Mouse (Mus musculus): Measurements from ENCODE around the gene Tead2.

Tead2 gene

GRCm38 (mm10) chr7:45215673-45216441, at the start of gene Tead2:
TSS of gene Tead2 (plus strand) at chr7:45215753.
- peak; percentile 86 for DNase-seq (ENCODE audit: low read depth)

GRCm38 (mm10) chr7:45166950-45167401, 48.6 kb upstream of the Tead2 start:
- no peak for DNase-seq (ENCODE audit: low read depth)

- no peak for DNase-seq (ENCODE audit: low read depth)
These were observed 47.6 kb upstream of the Tead2 start for GRCm38 (mm10) chr7:45167761-45168445.

- DNase-seq (ENCODE audit: low read depth), result no peak
These were observed 46.9 kb upstream of the Tead2 start for GRCm38 (mm10) chr7:45168656-45169055.

- DNase-seq (ENCODE audit: low read depth), result no peak
These were observed 46.1 kb upstream of the Tead2 start for GRCm38 (mm10) chr7:45169495-45169894.

- DNase-seq (ENCODE audit: low read depth), result peak; percentile 35
These were observed 42.6 kb upstream of the Tead2 start for GRCm38 (mm10) chr7:45172974-45173373.

GRCm38 (mm10) chr7:45173772-45174171, 41.8 kb upstream of the Tead2 start:
- DNase-seq (ENCODE audit: low read depth), result peak; percentile 75

GRCm38 (mm10) chr7:45174567-45175280, 40.8 kb upstream of the Tead2 start:
- no peak for DNase-seq (ENCODE audit: low read depth)

- DNase-seq (ENCODE audit: low read depth), result no peak
These were observed 40.2 kb upstream of the Tead2 start for GRCm38 (mm10) chr7:45175398-45175797.

- DNase-seq (ENCODE audit: low read depth), result no peak
These were observed 39.6 kb upstream of the Tead2 start for GRCm38 (mm10) chr7:45175929-45176328.

GRCm38 (mm10) chr7:45176356-45176755, 39.2 kb upstream of the Tead2 start:
- no peak for DNase-seq (ENCODE audit: low read depth)

GRCm38 (mm10) chr7:45178550-45178949, 37.0 kb upstream of the Tead2 start:
- no peak for DNase-seq (ENCODE audit: low read depth)

- no peak for DNase-seq (ENCODE audit: low read depth)
These were observed 36.1 kb upstream of the Tead2 start, which contains the start of gene Gfy for GRCm38 (mm10) chr7:45179469-45179868. TSS of gene Gfy (minus strand) at chr7:45179569.

- no peak for DNase-seq (ENCODE audit: low read depth)
These were observed 34.6 kb upstream of the Tead2 start, which contains the start of gene Pth2 for GRCm38 (mm10) chr7:45180896-45181477. TSS of gene Pth2 (plus strand) at chr7:45180995.

GRCm38 (mm10) chr7:45181540-45181939, 34.0 kb upstream of the Tead2 start:
- DNase-seq (ENCODE audit: low read depth), result no peak

- DNase-seq (ENCODE audit: low read depth), result peak; percentile 25
These were observed 33.4 kb upstream of the Tead2 start for GRCm38 (mm10) chr7:45182199-45182601.

GRCm38 (mm10) chr7:45182606-45183005, 32.9 kb upstream of the Tead2 start:
- DNase-seq (ENCODE audit: low read depth), result no peak

- no peak for DNase-seq (ENCODE audit: low read depth)
These were observed 31.9 kb upstream of the Tead2 start for GRCm38 (mm10) chr7:45183672-45184071.

- no peak for DNase-seq (ENCODE audit: low read depth)
These were observed 29.6 kb upstream of the Tead2 start for GRCm38 (mm10) chr7:45185921-45186320.

GRCm38 (mm10) chr7:45189600-45189999, 26.0 kb upstream of the Tead2 start:
- DNase-seq (ENCODE audit: low read depth), result no peak

GRCm38 (mm10) chr7:45190186-45190585, 25.4 kb upstream of the Tead2 start:
- DNase-seq (ENCODE audit: low read depth), result peak; percentile 35

- DNase-seq (ENCODE audit: low read depth), result no peak
These were observed 24.4 kb upstream of the Tead2 start for GRCm38 (mm10) chr7:45191161-45191560.
